Mouse (Mus musculus) thymus, adult 2 months (tissue): ENCODE data around the gene Tet2. TPM values are rescaled to one million over a fixed set of nuclear protein-coding genes. Genes with fewer than 3 reads are reported as not detected.

Source experiments
- DNase-seq: peaks from one replicate; pipeline ENCODE4 v3.0.0; 2021
- H3K27ac ChIP-seq: fragments of 200-500 bp; 2 replicates; pipeline ENCODE4 v1.5.1; 2012; ENCODE audit warnings: low read length, control low read depth; ENCODE audit not compliant: control insufficient read depth, insufficient read depth
- H3K27me3 ChIP-seq: fragments of 200-500 bp; 2 replicates; pipeline ENCODE4 v1.6.1; 2012; ENCODE audit warnings: mild to moderate bottlenecking, low read length, moderate library complexity, mixed read lengths; ENCODE audit not compliant: control insufficient read depth, insufficient read depth
- H3K36me3 ChIP-seq: fragments of 200-500 bp; 2 replicates; pipeline ENCODE4 v1.6.1; 2012; ENCODE audit warnings: mild to moderate bottlenecking, low read length, moderate library complexity; ENCODE audit not compliant: control insufficient read depth, insufficient read depth
- H3K4me1 ChIP-seq: fragments of 200-500 bp; replicated peaks from 2 replicates; pipeline ENCODE4 v1.6.1; 2012; ENCODE audit warnings: low read length; ENCODE audit not compliant: control insufficient read depth, insufficient read depth
- H3K4me3 ChIP-seq: fragments of 200-500 bp; 2 replicates; pipeline ENCODE4 v1.5.1; 2012; ENCODE audit warnings: mild to moderate bottlenecking, low read length, control low read depth, moderate library complexity; ENCODE audit not compliant: control insufficient read depth, insufficient read depth
- CTCF ChIP-seq: fragments of 200-500 bp; IDR thresholded peaks from 2 replicates; pipeline ENCODE4 v1.5.1; 2012; ENCODE audit warnings: mild to moderate bottlenecking, control low read depth, low read length, moderate library complexity, borderline replicate concordance; ENCODE audit not compliant: control insufficient read depth, poor library complexity, insufficient read depth; ENCODE audit errors: extremely low read depth
- POLR2A ChIP-seq: fragments of 200-500 bp; IDR thresholded peaks from 2 replicates; pipeline ENCODE4 v1.6.1; 2012; ENCODE audit warnings: mild to moderate bottlenecking, low read length, control low read depth, moderate library complexity; ENCODE audit not compliant: control insufficient read depth, poor library complexity, insufficient read depth; ENCODE audit errors: extremely low read depth
- WGBS: fragments of 180-500 bp; shearing (Covaris S2); methylation state at CpG from one replicate; pipeline ENCODE4 v1.1.7; 2018; 5-methylcytosine and 5-hydroxymethylcytosine counted together
- polyA plus RNA-seq: library from polyadenylated mRNA; depleted of rRNA; stranded (reverse); fragments of >200 nt; gene quantifications from 2 replicates; pipeline ENCODE4 v1.2.3, GENCODE M21; 2012

Tet2 gene
- polyA plus RNA-seq, 1 experiment = 13.0 TPM

DNA sequence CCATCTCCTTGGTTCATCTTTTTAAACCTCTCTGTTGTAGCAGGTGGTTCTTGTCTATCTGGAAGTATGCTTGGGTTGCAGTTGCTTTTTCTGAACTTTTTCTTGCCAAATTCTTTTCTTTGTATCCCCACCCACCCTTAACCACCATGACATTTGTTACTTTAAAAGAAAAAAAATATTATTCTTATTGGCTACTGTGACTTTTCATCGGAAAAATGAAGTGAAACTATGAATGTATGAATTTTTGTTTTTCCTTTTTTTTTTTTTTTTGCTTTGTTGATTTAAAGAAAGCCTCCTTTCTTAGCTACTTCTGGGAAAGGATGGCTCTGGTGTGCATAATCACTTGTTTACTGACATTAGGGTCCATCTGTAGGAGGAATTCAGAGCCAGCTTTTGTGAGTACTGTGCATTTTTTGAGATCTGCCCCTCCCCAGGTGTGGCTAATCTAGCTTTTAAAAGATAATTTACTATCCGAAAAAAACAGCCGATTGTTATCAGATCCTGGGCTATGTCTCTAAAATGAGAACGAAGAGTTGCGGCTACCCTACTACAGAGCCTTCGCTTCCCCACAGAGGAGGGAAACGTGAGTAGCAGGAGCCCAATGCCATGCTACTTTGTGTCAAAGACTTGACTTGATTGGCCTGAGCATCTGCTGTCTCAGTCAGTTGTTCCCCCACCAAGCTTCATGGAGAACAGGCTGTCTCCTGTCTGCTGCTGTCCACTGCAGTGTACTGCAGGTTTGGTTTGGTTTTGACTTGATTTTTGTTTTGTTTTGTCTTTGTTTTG lies 4.6 kb upstream of the Tet2 start:
- no peaks in the 10 kb centered on the region for H3K36me3 ChIP-seq
- DNase-seq = no peak
- TF ChIP-seq CTCF = no peak
- TF ChIP-seq POLR2A = no peak
- H3K4me1 ChIP-seq = no peaks in the 10 kb centered on the region
- 89% methylated on average over 7 of the region's 7 CpGs for WGBS
- no peak overlapping the region for H3K4me3 ChIP-seq
- no peak overlapping the region for H3K27ac ChIP-seq
- H3K27me3 ChIP-seq = no peaks in the 10 kb centered on the region

DNA sequence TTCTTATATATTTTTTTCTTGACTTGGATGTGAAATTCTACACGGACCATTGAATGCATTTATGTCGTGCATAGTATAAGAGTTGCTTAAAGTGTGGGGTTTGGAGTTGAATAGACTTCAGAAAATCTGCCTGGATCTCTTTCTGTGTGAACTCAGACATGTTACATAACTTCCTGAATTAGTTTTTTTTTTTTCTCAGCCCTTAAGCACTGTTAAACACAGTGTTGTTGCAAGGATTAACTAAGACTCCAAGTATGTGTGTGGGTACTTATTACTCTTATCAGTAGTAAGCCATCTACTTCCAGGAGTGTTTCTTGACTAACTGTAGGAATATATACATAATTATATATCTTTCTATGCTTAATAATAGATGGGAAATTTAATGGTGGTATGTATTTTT lies 3.7 kb upstream of the Tet2 start:
- DNase-seq = no peak
- Histone ChIP-seq H3K4me3 (no peak overlapping the region), H3K36me3 (no peaks in the 10 kb centered on the region), H3K27ac (no peak overlapping the region), H3K27me3 (no peaks in the 10 kb centered on the region), H3K4me1 (no peaks in the 10 kb centered on the region)
- no peak for TF ChIP-seq POLR2A
- TF ChIP-seq CTCF = no peak
- 38% methylated on average over 2 of the region's 2 CpGs for WGBS

DNA sequence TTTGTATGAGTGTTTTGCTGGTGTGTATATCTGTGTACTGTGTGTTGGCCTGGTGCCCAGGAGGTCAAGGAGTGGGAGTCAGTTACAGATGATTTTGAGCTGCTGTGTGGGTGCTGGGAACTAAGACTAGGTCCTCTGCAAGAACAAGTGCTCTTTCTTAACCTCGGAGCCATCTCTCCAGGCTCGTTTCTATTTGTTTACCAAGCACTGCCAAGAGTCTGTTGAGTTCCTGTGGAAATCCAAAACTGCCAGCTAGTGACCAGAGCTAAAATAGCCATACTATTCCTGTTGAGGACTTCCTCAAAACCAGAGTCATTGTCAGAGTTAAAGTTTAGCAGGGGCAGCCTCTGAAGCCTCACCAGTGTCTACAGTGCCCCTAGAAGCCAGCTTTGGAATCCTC lies 1.9 kb upstream of the Tet2 start:
- DNase-seq = no peak
- peaks cover 4% of the 10 kb centered on the region for H3K4me1 ChIP-seq
- no peak overlapping the region for H3K4me3 ChIP-seq
- no peak overlapping the region for H3K27ac ChIP-seq
- H3K27me3 ChIP-seq = no peaks in the 10 kb centered on the region
- no peaks in the 10 kb centered on the region for H3K36me3 ChIP-seq
- no peak for TF ChIP-seq CTCF
- no peak for TF ChIP-seq POLR2A
- WGBS = 64% methylated on average over 2 of the region's 2 CpGs

- Histone ChIP-seq H3K36me3 (no peaks in the 10 kb centered on the region), H3K27ac (no peak overlapping the region), H3K4me1 (peaks cover 4% of the 10 kb centered on the region), H3K27me3 (no peaks in the 10 kb centered on the region), H3K4me3 (no peak overlapping the region)
- WGBS = 50% methylated on average over 6 of the region's 6 CpGs
- TF ChIP-seq POLR2A (no peak), CTCF (no peak)
- no peak for DNase-seq
Observed at GRCm38 (mm10) chr3:133545304-133545666, 346 bp upstream of the Tet2 start.

GRCm38 (mm10) chr3:133544131-133544550 lies 798 bp downstream of the Tet2 start:
- H3K4me3 ChIP-seq = peak overlapping the region; percentile 91
- H3K4me1 ChIP-seq = peaks cover 4% of the 10 kb centered on the region
- H3K36me3 ChIP-seq = no peaks in the 10 kb centered on the region
- H3K27me3 ChIP-seq = no peaks in the 10 kb centered on the region
- DNase-seq = peak; percentile 75
- peak; percentile 24; the same call in 1 of the 2 replicates for TF ChIP-seq CTCF
- TF ChIP-seq POLR2A = peak; percentile 70
- peak overlapping the region; percentile 13 for H3K27ac ChIP-seq
- under 1% methylated on average over 52 of the region's 52 CpGs for WGBS

DNA sequence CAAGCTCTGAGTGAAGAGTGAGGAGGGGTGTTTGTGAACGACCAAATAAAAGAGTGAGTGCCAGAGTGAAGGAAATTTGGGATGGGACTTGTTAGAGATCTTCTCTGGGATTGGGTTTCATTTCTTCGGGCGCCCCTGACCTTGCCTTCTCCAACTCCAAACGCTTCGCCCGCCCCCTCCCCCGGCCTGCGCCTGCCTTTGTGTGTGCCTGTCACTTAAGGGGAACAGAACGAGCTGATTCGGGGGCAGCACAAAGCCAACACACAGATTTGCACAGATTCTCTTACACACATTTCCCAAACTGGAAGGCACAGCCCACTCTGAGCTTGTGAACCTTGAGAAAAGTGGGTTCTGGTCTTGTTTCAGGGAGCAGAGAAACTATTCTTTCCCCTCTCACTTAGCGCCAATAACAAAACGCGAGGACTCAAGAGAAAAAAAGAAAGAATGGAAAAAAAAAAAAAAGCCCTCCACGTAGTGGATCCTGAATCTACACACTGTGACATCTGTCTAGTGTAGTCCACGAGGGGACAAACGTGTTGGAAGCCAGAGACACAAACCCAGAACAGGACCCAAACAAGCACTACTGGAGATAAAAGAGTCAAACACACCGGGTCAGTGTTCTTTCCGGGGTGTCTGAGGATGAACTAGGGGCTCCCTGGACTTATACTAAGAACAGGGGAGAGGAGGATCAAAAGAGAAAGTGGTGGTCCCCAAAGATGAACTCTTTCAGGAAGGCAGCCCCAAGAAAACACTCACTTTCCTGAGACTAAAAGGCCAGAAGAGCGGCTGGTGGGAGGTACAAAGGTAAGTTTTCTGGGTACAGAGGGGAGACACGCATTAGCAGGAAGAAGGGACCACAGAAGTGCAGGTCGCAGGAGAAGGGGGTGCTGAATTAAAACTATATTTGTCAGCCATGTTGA lies 1.6 kb downstream of the Tet2 start:
- H3K4me1 ChIP-seq = peaks cover 4% of the 10 kb centered on the region
- DNase-seq = peak; percentile 39
- H3K27ac ChIP-seq = peak overlapping the region; percentile 13
- no peaks in the 10 kb centered on the region for H3K36me3 ChIP-seq
- no peak for TF ChIP-seq POLR2A
- no peak for TF ChIP-seq CTCF
- H3K27me3 ChIP-seq = no peaks in the 10 kb centered on the region
- peak overlapping the region; percentile 91 for H3K4me3 ChIP-seq
- 1% methylated on average over 21 of the region's 21 CpGs for WGBS
